Mouse (Mus musculus) lung, postnatal 0 days (tissue): ENCODE data around the gene Bcl2l12. TPM values are rescaled to one million over a fixed set of nuclear protein-coding genes. Genes with fewer than 3 reads are reported as not detected.

Source experiments
- ATAC-seq: fragments of 200-750 bp; cut with Nextera tagmentation; 2 replicates; pipeline ENCODE4 v1.8.0; 2017; ENCODE audit warnings: moderate library complexity
- DNase-seq: peaks from one replicate; pipeline ENCODE4 v3.0.0-alpha.2; 2016; ENCODE audit warnings: low spot score
- H3K27ac ChIP-seq: fragments of 300-500 bp; sonication (generic); 2 replicates; pipeline ENCODE4 v1.5.1; 2014; ENCODE audit warnings: antibody characterized with exemption, mild to moderate bottlenecking, low read length, mixed read lengths
- H3K27me3 ChIP-seq: fragments of 300-500 bp; sonication (generic); replicated peaks from 2 replicates; pipeline ENCODE4 v1.6.1; 2014; ENCODE audit warnings: low read length, mixed read lengths; ENCODE audit not compliant: insufficient read depth
- H3K36me3 ChIP-seq: fragments of 300-500 bp; sonication (generic); 2 replicates; pipeline ENCODE4 v1.6.1; 2014; ENCODE audit warnings: low read length, mixed read lengths; ENCODE audit not compliant: insufficient read depth
- H3K4me1 ChIP-seq: fragments of 300-500 bp; sonication (generic); 2 replicates; pipeline ENCODE4 v1.6.1; 2014; ENCODE audit warnings: antibody characterized with exemption, low read depth, low read length, mixed read lengths; ENCODE audit not compliant: insufficient read depth
- H3K4me2 ChIP-seq: fragments of 300-500 bp; sonication (generic); replicated peaks from 2 replicates; pipeline ENCODE4 v1.6.1; 2014; ENCODE audit warnings: low read depth, mild to moderate bottlenecking, low read length, moderate library complexity, mixed read lengths
- H3K4me3 ChIP-seq: fragments of 300-500 bp; sonication (generic); 2 replicates; pipeline ENCODE4 v1.5.1; 2014; ENCODE audit warnings: low read depth, low read length
- H3K9ac ChIP-seq: fragments of 300-500 bp; sonication (generic); replicated peaks from 2 replicates; pipeline ENCODE4 v1.6.1; 2014; ENCODE audit warnings: low read depth, mild to moderate bottlenecking
- H3K9me3 ChIP-seq: fragments of 300-500 bp; sonication (generic); 2 replicates; pipeline ENCODE4 v1.6.1; 2016; ENCODE audit warnings: low read length, mixed read lengths
- CTCF ChIP-seq: IDR thresholded peaks from 2 replicates; pipeline ENCODE4 v1.5.1; 2016; ENCODE audit warnings: antibody characterized with exemption, mild to moderate bottlenecking
- EP300 ChIP-seq: IDR thresholded peaks from 2 replicates; pipeline ENCODE4 v1.6.1; 2016; ENCODE audit warnings: antibody characterized with exemption, mild to moderate bottlenecking, control low read depth
- WGBS: fragments of 180-500 bp; shearing (Covaris S2); extraction: QIAGEN DNeasy Blood & Tissue Kit; methylation state at CpG from one replicate; pipeline ENCODE4 v1.1.7; 2014; 5-methylcytosine and 5-hydroxymethylcytosine counted together
- polyA plus RNA-seq: library from polyadenylated mRNA; unstranded; fragments of >200 nt; fragmentation: Nextera tagmentation; extraction: Ambion mirVana; gene quantifications from 2 replicates; pipeline ENCODE4 v1.2.1, GENCODE M21; 2015

Gene Bcl2l12
- polyA plus RNA-seq, 1 experiment from 2014 or later, result 29.0 TPM

GRCm38 (mm10) chr7:45037720-45038361, 39.3 kb upstream of the Bcl2l12 start:
- H3K9ac ChIP-seq, result no peak overlapping the region
- no peaks in the 10 kb centered on the region for H3K4me1 ChIP-seq
- no peak overlapping the region for H3K4me3 ChIP-seq
- peak; percentile 85 for ATAC-seq
- peaks cover 23% of the 10 kb centered on the region for H3K36me3 ChIP-seq
- TF ChIP-seq CTCF (peak; percentile 88), EP300 (no peak)
- DNase-seq, result peak; percentile 80
- 0 out of 2 replicates have a peak overlapping the region, but pooled peaks have one; percentile 20 for H3K27ac ChIP-seq
- H3K27me3 ChIP-seq, result no peaks in the 10 kb centered on the region
- no peak overlapping the region for H3K4me2 ChIP-seq
- H3K9me3 ChIP-seq, result no peaks in the 10 kb centered on the region
- 57% methylated on average over 7 of the region's 7 CpGs for WGBS

- Histone ChIP-seq H3K4me1 (no peaks in the 10 kb centered on the region), H3K4me2 (no peak overlapping the region), H3K9me3 (no peaks in the 10 kb centered on the region), H3K27ac (no peak overlapping the region), H3K4me3 (no peak overlapping the region), H3K27me3 (no peaks in the 10 kb centered on the region), H3K36me3 (peaks cover 30% of the 10 kb centered on the region), H3K9ac (no peak overlapping the region)
- DNase-seq (no peak), ATAC-seq (no peak)
- TF ChIP-seq EP300 (no peak), CTCF (no peak)
- 77% methylated on average over 11 of the region's 11 CpGs for WGBS
Measured at GRCm38 (mm10) chr7:45036702-45037101, 38.2 kb upstream of the Bcl2l12 start.

GRCm38 (mm10) chr7:45035631-45036030, 37.1 kb upstream of the Bcl2l12 start:
- H3K27me3 ChIP-seq, result no peaks in the 10 kb centered on the region
- DNase-seq, result no peak
- WGBS, result 84% methylated on average over 3 of the region's 3 CpGs

GRCm38 (mm10) chr7:45033722-45034359, 35.3 kb upstream of the Bcl2l12 start:
- ATAC-seq (no peak), DNase-seq (no peak)
- Histone ChIP-seq H3K36me3 (peaks cover 38% of the 10 kb centered on the region), H3K4me3 (no peak overlapping the region), H3K9me3 (no peaks in the 10 kb centered on the region), H3K4me1 (no peaks in the 10 kb centered on the region), H3K4me2 (no peak overlapping the region), H3K27ac (no peak overlapping the region), H3K27me3 (no peaks in the 10 kb centered on the region), H3K9ac (no peak overlapping the region)
- 93% methylated on average over 19 of the region's 19 CpGs for WGBS
- TF ChIP-seq CTCF, result no peak
- no peak for TF ChIP-seq EP300

More at GRCm38 (mm10) chr7:45035631-45036030, 37.1 kb upstream of the Bcl2l12 start:
- no peak overlapping the region for H3K4me2 ChIP-seq
- no peaks in the 10 kb centered on the region for H3K9me3 ChIP-seq
- no peak for TF ChIP-seq EP300
- TF ChIP-seq CTCF, result no peak
- H3K9ac ChIP-seq, result no peak overlapping the region
- no peak overlapping the region for H3K27ac ChIP-seq
- H3K4me3 ChIP-seq, result no peak overlapping the region
- peaks cover 34% of the 10 kb centered on the region for H3K36me3 ChIP-seq
- no peak for ATAC-seq
- H3K4me1 ChIP-seq, result no peaks in the 10 kb centered on the region

- Histone ChIP-seq H3K9me3 (no peaks in the 10 kb centered on the region), H3K4me1 (no peaks in the 10 kb centered on the region), H3K27me3 (no peaks in the 10 kb centered on the region), H3K4me3 (no peak overlapping the region), H3K9ac (no peak overlapping the region), H3K27ac (no peak overlapping the region), H3K4me2 (no peak overlapping the region), H3K36me3 (peaks cover 55% of the 10 kb centered on the region)
- DNase-seq, result no peak
- no peak for ATAC-seq
- no peak for TF ChIP-seq EP300
- 96% methylated on average over 8 of the region's 8 CpGs for WGBS
Measured at GRCm38 (mm10) chr7:45030857-45031256, 32.3 kb upstream of the Bcl2l12 start.

GRCm38 (mm10) chr7:45029995-45030394, 31.5 kb upstream of the Bcl2l12 start:
- no peak for TF ChIP-seq CTCF
- no peak for TF ChIP-seq EP300
- H3K4me3 ChIP-seq, result no peak overlapping the region
- no peaks in the 10 kb centered on the region for H3K4me1 ChIP-seq
- no peak overlapping the region for H3K4me2 ChIP-seq
- H3K9ac ChIP-seq, result no peak overlapping the region
- H3K9me3 ChIP-seq, result no peaks in the 10 kb centered on the region
- H3K27me3 ChIP-seq, result no peaks in the 10 kb centered on the region
- no peak overlapping the region for H3K27ac ChIP-seq
- DNase-seq (no peak), ATAC-seq (no peak)
- peaks cover 55% of the 10 kb centered on the region for H3K36me3 ChIP-seq
- 89% methylated on average over 6 of the region's 6 CpGs for WGBS
